Mouse (Mus musculus): ENCODE results near the gene Itsn2.
"Not testable (repeated sequence)": the region's sequence is repeated elsewhere in the genome, so short reads cannot be mapped to it uniquely, and the experiment has no call there.

Itsn2 gene

DNA sequence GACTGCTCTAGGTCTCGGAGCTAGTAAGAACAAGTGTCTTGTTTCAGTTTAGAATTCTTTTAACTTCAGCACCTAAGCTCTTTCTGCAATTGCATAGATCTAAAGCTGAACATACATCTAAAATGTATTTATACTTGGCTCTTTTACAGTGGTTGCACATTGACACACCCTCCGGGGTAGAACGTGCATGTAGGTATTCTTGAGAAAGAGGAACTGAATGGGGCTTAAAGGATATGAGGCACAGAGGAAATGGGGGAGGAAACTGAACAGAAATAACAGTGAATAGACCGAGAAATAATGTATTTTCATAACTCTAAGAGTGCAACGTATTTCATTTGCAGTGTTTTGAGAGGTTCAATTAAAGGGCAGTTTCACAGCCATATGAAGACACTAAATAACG, 2.6 kb downstream of the Itsn2 start:
- no peak for DNase-seq (ENCODE audit: extremely low read depth, insufficient read length, low spot score)

DNA sequence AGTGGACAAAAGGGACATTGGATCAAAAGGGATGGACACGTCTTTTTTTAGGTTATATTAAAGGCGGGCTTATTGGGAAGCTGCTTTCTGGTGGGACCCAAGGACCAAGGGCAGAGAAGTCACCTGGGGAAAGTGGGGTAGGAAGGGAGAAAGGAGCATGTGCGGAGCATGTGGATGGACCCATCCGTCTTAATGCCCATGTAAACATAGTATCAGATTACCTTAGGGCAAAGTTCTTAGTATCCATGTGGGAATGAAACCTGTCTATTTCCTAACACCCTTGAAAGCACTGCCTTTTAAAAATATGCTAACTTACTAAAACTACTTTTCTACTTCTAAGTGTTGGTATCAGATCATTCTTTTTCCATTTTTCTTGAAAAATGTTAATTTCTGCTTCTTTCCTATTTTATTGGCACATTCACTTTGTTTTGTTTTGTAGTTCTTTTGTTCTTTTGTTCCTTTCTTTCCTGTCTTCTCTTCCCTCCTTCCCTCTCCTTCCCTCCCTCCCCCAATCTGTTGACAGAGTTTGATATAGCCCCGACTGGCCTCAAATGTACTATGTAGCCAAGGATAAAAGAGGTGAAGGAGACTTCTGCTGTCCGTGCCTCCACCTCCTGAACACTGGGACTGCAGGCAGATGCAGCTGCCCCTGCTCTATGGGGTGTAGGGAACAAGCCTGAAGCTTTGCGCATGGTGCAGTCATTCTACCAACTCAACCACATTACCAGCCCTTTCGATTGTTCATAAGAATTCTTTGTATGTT, 6.4 kb downstream of the Itsn2 start:
- no peak for DNase-seq (ENCODE audit: extremely low read depth, insufficient read length, low spot score)

- no peak for DNase-seq (ENCODE audit: extremely low read depth, insufficient read length, low spot score)
Measured at GRCm38 (mm10) chr12:4599713-4600112, 7.3 kb downstream of the Itsn2 start.

DNA sequence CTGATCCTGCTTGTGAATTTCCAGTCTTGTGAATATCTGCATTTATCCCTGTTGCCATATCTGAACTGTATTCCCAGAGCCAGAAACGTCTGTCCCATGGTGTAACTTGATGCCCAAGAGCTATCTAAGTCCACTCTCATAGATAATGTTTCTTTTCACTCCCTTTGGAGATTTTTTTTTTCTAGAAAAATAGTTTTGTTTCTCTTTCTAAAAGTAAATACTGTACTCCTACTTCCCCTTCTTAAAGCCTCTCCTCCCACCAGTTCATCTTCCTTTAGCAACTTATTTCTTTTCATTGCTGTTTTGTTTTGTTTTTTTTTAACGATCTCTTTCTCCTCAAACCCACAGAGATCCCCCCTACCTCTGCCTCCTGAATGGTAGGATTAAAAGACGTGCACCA, 14.2 kb downstream of the Itsn2 start:
- DNase-seq (ENCODE audit: extremely low read depth, insufficient read length, low spot score): no peak

DNA sequence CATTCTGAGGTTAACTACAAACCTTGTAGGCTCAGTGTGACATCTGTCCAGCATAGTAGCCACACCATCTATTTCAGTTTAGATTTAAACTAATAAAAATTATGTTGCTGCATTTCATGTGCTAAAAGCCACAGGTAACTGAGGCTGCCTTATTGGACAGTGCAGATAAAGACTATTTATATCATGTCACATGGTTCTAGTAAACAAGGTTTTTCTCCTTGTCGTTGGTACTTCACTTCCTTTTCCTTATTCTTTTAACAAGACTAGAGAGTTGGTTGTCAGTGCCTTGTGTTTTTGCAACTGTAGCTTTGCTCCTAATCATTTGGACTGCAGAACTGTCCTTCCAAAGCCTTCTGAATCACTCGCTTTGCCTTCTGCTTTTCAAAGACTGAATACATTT, 22.3 kb downstream of the Itsn2 start:
- DNase-seq (ENCODE audit: extremely low read depth, insufficient read length, low spot score): no peak

GRCm38 (mm10) chr12:4624201-4624600, 31.8 kb downstream of the Itsn2 start:
- no peak for DNase-seq (ENCODE audit: extremely low read depth, insufficient read length, low spot score)

GRCm38 (mm10) chr12:4632957-4633356, 40.5 kb downstream of the Itsn2 start:
- no peak for DNase-seq (ENCODE audit: extremely low read depth, insufficient read length, low spot score)

DNA sequence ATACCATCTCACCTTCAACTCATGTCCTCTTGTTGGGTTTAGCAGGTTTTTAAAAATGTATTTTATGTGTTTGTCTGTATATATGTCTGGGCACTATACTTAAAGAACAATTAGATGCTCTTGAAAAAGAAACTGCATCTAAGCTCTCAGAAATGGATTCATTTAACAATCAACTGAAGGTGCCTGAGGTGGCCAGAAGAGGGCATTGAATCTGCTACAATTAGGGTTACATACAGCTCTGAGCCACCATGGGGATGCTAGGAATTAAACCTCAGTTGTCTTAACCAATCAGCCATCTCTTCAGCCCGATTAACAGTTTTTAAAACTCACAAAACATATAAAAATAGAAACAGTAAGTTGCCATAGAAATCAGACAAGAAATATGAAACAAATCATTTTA, 46.0 kb downstream of the Itsn2 start:
- no peak for DNase-seq (ENCODE audit: extremely low read depth, insufficient read length, low spot score)

DNA sequence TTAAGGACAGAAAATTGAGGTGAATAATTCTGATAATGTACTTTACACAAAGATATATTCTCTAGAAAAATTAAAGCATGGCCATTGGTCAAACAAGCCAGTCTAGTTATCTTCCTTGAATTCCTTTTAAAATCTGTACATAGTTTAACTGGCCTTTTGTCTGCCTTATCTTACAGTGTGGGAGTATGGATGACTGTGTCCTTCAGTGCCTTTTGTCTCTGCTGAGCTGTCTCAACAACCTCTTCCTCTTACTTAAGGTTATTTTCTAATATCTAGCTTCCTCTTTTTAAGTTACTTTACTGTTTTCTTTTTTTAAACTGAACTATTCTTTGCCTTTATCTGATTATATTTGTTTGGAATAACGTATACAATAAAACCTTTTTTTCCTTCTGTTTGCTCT, 48.3 kb downstream of the Itsn2 start:
- DNase-seq (ENCODE audit: extremely low read depth, insufficient read length, low spot score): no peak

- DNase-seq (ENCODE audit: extremely low read depth, insufficient read length, low spot score): no peak
Measured at GRCm38 (mm10) chr12:4656813-4657212, 64.4 kb downstream of the Itsn2 start.

DNA sequence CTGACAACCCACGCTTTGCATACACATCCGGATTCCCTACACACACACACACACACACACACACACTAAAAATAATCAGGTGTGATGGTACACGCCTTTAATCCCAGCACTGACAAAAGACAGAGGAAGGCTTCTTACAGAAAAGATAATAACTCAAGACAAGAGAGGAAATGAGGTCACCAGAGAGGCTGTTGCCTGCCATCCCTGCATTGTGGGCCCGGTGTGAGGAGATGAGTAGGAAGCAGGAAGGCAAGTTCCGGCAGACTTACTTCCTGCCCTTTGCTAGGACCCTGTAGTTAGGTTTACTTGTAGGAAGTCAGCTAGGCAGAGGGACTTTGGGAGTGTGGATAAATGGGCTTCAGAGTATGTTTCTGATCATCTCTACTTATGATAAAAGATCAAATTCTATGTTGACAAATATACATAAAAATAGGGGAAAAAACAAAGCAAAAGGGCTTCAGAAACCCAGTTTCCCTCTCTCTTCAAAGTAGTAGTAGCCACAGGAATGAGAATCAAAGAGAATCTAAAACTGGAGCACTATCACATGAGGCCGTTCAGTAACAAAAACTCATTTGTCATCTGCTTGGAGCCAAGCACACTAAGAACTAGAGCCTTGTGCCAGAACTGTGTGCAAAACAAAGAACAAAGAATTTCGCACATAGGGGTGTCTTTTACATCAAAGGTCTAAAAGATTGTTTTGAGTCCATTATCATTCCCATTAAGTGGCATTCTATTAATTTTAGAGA, 72.7 kb downstream of the Itsn2 start:
- DNase-seq (ENCODE audit: extremely low read depth, insufficient read length, low spot score): no peak

DNA sequence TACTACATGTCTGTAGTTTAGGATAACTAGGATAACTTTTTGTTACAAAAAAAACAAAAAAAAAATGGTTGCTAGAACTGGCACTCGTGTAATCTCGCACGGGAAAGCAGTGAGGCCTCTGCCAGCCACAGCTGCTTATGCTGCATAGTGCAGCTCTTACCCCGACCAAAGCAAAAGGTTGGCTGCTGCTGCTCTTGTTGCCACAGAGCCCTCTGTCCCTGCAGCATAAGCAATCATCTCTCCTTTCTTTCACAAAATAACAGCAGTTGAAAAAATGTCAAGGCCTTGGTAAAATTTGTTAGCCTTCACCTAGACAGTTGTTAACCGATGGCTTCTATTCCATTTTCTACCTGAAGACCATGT, 73.2 kb downstream of the Itsn2 start:
- no peak for DNase-seq (ENCODE audit: extremely low read depth, insufficient read length, low spot score)

GRCm38 (mm10) chr12:4676336-4676735, 83.9 kb downstream of the Itsn2 start:
- DNase-seq (ENCODE audit: extremely low read depth, insufficient read length, low spot score): no peak

DNA sequence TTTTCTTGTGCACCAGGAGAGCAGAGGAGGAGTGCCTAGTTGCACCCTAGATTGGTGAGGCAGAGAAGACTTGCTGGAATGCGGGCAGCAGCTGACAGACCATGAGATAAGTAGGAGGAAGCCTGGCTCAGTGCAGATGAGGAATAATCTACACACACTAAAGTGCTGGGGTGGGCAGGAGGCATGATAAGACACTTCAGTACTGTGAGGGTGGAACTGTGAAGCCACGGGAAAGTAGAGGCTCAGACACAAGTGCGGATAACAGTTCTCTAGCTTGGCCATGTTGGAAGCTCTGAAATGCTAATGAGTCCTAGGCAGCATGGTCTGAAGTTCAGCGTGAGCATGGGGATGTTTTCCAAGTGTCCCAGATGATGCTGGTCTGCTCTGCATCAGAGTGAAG, 87.5 kb downstream of the Itsn2 start:
- no peak for DNase-seq (ENCODE audit: extremely low read depth, insufficient read length, low spot score)

DNA sequence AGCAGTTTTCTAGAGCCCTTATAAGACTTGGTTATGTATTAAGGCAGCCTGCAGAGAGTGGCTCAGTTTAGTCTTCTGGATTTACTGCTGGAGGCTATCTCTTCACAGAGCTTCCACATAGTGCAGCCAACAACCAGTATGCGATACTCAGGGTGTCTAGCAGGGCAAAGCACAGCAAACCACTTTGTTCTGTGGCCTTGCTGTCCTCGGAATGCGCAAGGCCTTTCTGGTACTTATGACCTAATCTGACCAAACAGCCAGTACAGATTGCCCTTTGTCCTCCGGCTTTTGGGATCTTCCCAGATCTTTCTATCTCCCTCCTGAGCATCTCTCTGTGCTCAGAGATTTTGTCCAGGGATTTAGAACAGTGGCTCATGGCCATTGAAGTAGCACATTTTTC, 93.0 kb downstream of the Itsn2 start:
- DNase-seq (ENCODE audit: extremely low read depth, insufficient read length, low spot score): no peak

- DNase-seq (ENCODE audit: extremely low read depth, insufficient read length, low spot score): no peak
Measured at GRCm38 (mm10) chr12:4688386-4688785, 95.9 kb downstream of the Itsn2 start.

GRCm38 (mm10) chr12:4689341-4689740, 96.9 kb downstream of the Itsn2 start:
- no peak for DNase-seq (ENCODE audit: extremely low read depth, insufficient read length, low spot score)

DNA sequence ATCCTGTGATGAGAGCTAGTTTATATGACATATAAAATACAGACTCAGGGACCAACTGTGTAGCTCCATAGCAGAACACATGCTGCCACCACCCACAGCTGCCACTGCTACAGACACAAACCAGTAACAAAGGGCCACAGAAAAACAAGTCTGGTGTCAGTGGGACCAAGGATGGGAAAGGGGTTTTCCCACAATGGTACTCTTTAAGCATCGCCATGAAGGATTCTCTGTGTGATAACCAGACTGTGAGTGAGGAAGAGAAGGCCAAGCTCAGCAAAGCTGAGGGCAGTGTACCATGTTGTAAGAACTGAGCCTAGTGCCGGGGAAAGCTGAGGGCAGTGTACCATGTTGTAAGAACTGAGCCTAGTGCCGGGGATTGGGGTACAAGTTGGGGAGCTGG, 98.8 kb downstream of the Itsn2 start:
- no peak for DNase-seq (ENCODE audit: extremely low read depth, insufficient read length, low spot score)

- DNase-seq (ENCODE audit: extremely low read depth, insufficient read length, low spot score): no peak
Measured at GRCm38 (mm10) chr12:4694534-4694933, 102.1 kb downstream of the Itsn2 start.

DNA sequence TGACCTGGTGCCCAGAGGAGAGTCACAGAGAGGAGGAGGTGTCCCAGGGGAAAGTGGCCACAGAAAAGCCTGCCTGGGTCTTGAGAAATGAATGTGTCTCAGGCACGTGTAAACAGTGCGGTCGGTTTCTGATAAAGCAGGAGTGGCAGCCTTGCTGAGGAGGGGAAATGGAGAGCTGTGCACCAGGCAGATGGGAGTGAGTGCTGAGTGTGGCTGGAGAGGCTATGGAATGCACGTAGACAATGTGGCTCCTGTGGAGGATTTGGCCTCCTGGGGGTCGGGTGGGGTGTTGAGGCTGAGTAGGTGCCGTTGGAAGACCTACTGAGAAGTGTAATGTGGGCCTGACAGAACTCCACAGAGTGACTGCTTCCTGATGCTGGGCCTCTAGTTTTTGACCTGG, 113.2 kb downstream of the Itsn2 start:
- DNase-seq (ENCODE audit: extremely low read depth, insufficient read length, low spot score): not testable (repeated sequence)

DNA sequence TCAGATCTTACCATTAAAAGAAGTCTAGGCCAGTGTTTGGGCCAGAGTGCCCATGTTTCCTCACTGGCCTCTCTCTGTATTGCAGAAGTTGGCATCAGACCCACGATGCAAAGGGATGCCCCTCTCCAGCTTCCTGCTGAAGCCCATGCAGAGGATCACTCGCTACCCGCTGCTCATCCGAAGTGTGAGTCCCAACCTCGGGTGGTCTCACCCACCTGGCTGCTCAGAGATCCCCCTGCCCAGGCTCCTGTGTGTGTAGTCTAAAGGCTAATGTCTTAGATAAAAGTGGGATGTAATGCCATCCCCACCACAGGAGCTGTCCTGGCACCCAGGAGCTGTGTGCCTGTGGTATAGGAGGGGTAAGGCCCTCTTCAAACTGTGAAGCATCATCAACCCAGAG, 113.7 kb downstream of the Itsn2 start:
- DNase-seq (ENCODE audit: extremely low read depth, insufficient read length, low spot score): no peak

DNA sequence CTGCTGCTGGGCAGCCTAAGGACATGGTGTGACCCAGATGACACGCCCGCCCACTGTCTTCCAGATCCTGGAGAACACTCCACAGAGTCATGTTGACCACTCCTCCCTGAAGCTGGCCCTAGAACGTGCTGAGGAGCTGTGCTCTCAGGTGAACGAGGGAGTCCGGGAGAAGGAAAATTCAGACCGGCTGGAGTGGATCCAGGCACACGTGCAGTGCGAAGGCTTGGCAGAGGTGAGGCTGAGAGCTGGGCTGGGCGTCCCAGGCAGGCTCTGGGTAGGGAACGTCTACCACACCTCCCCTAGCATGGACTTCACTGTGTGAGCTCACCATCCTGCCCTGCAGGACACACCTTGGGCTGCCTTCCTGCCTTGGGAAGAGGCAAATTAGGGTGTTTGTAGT, 114.5 kb downstream of the Itsn2 start:
- no peak for DNase-seq (ENCODE audit: extremely low read depth, insufficient read length, low spot score)
